Mouse (Mus musculus): ENCODE results near the gene Dhrs11. TPM values are rescaled to one million over a fixed set of nuclear protein-coding genes. Genes with fewer than 3 reads are reported as not detected.

The Dhrs11 gene
- polyA plus RNA-seq, 1 experiment from 2014 or later: 13.2 TPM

DNA sequence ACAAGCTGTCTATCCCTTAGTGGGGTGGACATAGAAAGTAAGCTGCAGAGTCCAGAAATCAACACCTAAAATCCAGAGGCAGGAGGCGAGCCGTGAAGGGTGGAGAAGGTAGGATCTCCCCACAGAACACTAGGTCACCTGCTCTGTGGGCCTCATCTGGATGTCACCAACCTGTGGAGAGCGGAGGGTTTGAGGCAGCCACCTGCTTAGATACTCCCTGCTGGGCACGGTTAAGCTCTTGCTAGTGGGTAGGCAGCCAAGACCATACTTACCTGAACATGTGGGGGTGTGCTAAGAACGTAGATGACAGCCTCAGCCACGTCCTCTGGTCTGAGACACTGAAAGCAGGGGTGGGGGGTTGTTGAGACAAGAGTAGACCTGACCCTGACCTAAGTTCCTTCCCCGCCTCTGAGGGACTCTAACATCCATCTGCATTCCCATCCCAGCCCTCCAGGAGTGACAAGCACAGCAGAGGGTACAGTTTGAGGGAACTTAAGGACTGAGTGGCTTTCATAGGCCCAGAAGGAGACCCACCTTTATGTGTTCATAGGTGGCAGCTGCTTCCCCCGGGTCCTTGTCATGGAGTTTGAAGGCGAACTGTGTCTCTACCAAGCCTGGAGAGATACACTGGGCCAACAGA, 7.5 kb downstream of the Dhrs11 start:
- no peak for ATAC-seq (ENCODE audit: low FRiP score, low read depth)
- Histone ChIP-seq H3K27me3 (no peaks in the 10 kb centered on the region), H3K9me3 (no peaks in the 10 kb centered on the region), H3K4me1 (peaks cover 15% of the 10 kb centered on the region; the same call in 1 of the 2 replicates), H3K27ac (no peak overlapping the region), H3K4me3 (no peak overlapping the region), H3K36me3 (peaks cover 12% of the 10 kb centered on the region), H3K4me2 (replicated peaks) (no peak overlapping the region), H3K9ac (no peak overlapping the region)
- 78% methylated on average over 9 of the region's 9 CpGs for WGBS

DNA sequence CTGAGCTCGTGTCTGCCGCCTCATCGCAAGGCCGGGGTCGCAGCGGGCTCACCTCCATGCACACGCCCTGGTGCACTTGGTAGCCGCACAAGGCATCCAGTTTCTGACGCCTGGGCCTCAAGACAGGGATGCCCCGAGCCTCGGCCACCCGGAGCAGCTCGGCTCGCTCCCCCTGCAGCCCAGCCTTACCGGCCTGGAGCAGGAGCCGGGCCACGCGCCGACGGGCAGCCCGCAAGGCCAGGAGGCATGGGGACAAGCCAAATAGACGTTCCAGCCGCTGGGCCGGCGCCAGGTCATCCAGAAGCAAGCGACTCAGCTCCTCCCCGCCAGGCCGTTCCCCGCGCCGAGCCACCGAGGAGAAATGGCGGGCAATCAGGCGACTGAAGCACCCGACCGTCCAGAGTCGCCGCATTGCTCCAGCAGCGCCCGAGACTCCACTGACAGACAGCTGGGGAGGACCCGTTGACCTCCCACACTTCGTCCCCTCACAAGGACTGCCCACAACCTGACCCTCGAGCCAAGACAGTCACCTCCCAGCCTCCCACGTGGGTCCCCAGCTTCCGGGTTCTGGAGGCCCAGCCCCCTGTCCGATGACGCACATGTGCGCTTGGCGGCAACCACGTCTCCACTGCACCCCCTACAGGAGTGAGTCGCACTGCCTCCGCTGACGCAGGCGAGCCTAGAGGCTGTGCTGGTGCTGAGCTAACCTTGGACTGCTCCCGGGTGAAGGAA, 9.7 kb downstream of the Dhrs11 start, which contains the start of gene Mrm1:
Gene Mrm1, minus strand, starts transcription at position 555 of the 732 bp plus-strand sequence.
- Histone ChIP-seq H3K36me3 (peaks cover 12% of the 10 kb centered on the region), H3K4me1 (peaks cover 12% of the 10 kb centered on the region; the same call in 1 of the 2 replicates), H3K4me3 (peak within 1 kb of the TSS; percentile 75), H3K9ac (peak within 1 kb of the TSS; percentile 75), H3K27me3 (no peaks in the 10 kb centered on the region), H3K27ac (peak within 1 kb of the TSS; percentile 70; the same call in 1 of the 2 replicates), H3K9me3 (no peaks in the 10 kb centered on the region), H3K4me2 (replicated peaks) (peak within 1 kb of the TSS; percentile 99)
- under 1% methylated on average over 55 of the region's 55 CpGs for WGBS
- peak; percentile 87 for ATAC-seq (ENCODE audit: low FRiP score, low read depth)

DNA sequence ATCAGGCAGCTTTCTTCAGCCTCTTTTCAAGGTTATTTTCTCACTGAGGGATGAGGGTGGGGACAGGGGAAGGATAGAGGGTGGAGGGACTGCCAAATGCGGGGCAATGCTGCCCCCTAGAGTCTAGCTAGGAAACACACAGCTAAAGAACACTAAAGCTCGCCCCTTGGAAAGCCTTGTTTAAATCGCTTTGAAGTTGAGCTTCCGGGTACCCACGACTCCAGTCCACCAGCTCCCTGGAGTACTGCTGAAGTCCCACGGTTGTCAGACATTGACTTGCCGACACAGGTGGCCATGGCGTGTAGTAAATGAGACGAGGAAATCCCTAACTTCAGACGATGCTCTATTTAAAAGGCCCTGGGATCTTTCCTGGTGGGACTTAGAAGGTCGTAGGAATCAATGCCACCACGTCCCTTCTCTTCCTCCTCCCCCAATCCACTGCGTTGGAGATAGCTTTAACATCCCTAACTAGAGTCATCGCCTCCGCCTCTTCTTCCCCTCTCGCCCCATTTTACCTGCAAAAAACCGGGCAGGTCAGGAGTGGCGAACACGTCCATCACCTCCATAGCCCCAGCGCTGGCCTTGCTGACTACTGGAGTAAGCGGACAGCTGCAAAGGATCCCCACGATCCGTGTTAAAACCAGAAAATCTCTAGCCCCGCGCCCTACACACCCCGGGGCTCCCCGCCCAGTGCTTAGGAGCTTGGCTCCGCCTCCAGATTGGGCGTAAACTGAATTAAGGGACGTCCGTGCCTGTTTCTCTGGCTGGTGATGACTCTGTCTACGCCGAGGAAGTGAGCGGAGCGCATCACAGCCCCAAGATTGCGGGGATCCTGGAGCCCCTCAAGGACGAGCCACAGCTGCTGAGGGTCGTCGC, 10.5 kb downstream of the Dhrs11 start:
- Histone ChIP-seq H3K4me2 (replicated peaks) (peak overlapping the region; percentile 99), H3K9me3 (no peaks in the 10 kb centered on the region), H3K9ac (peak overlapping the region; percentile 75), H3K4me3 (peak overlapping the region; percentile 75), H3K4me1 (peaks cover 12% of the 10 kb centered on the region; the same call in 1 of the 2 replicates), H3K27ac (peak overlapping the region; percentile 70; the same call in 1 of the 2 replicates), H3K36me3 (peaks cover 12% of the 10 kb centered on the region), H3K27me3 (no peaks in the 10 kb centered on the region)
- WGBS: 0% methylated on average over 39 of the region's 39 CpGs
- ATAC-seq (ENCODE audit: low FRiP score, low read depth): peak; percentile 66

DNA sequence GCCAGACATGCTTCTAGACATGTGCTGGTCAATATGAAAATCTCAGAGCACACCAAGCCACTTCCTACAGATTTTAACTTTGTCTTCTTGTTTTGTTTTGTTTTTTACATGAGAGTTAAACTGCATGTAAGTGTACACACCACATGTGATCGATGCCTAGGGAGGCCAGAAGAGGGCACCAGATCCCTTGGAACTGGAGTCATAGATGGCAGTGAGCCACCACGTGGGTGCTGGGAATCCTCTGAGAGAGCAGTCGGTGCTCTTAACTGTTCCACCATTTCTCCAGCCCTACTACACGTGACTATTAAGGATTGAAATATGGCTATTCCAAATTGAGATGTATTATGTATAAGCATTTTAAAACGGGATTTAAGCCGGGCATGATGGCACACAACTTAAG, 11.4 kb downstream of the Dhrs11 start:
- Histone ChIP-seq H3K9me3 (no peaks in the 10 kb centered on the region), H3K4me1 (peaks cover 12% of the 10 kb centered on the region; the same call in 1 of the 2 replicates), H3K9ac (no peak overlapping the region), H3K36me3 (peaks cover 9% of the 10 kb centered on the region), H3K4me2 (replicated peaks) (no peak overlapping the region), H3K4me3 (no peak overlapping the region), H3K27me3 (no peaks in the 10 kb centered on the region), H3K27ac (no peak overlapping the region)
- 82% methylated on average over 6 of the region's 6 CpGs for WGBS
- no peak for ATAC-seq (ENCODE audit: low FRiP score, low read depth)

DNA sequence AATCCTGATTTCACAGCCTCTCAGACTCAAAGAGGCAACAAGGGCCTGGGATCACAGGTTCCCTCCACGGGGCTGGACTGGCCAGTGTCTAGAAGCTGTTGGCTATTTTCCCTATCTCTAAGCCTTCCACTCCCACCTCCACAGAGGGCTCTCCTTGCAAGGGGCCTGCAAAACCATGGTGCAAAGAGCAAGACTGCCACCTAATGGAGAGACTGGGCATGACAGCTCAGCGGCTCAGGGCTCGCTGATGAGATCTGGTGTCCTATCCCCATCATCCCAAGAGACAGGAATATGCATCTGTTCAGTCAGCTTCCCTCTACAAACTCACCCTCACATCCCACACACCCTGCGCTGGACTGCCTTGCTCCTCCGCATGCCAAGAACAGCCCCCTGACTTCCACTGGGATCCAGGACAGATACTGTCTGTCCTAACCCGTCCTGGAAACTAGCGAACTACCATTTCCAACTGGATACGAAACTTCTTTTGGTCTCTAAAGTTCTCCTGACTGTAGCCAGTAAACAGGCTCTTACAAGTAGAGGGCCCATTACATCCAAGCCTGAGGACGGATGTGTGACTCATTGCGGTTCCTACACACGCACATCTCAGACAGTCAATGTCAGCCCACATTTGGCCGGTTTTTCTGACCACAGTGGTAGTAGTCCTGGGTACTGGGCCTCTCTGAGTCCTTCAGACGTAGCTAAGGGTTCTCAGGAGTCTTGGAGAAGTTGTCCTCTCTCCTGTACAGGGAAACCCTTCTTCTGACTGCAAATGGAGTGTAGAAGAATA, 14.9 kb downstream of the Dhrs11 start:
- H3K9ac ChIP-seq: no peak overlapping the region
- no peaks in the 10 kb centered on the region for H3K27me3 ChIP-seq
- 0 out of 2 replicates have a peak, but pooled peaks cover 8% of the 10 kb centered on the region for H3K4me1 ChIP-seq
- H3K36me3 ChIP-seq: no peaks in the 10 kb centered on the region
- H3K4me2 ChIP-seq (replicated peaks): no peak overlapping the region
- ATAC-seq (ENCODE audit: low FRiP score, low read depth): no peak
- no peak overlapping the region for H3K4me3 ChIP-seq
- 52% methylated on average over 13 of the region's 13 CpGs for WGBS
- no peaks in the 10 kb centered on the region for H3K9me3 ChIP-seq
- H3K27ac ChIP-seq: no peak overlapping the region

DNA sequence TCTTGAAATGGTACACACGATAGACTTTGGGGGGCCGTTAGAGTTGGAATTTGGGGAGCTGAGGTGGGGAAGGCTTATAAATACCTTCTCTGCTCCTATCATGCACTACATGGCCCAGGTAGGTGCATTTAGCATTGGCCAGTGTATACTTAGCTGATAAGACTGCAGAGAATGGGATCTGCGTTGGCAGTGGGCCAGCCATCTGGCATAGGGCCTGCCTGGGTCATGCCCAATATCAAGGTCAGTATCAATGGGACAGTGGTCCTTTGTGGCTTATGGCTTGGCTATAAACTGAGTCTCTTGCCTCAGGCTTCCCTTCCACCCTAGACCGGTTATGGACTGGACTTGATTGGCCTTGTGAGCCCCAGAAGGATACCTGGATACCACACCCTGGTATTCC, 24.4 kb downstream of the Dhrs11 start:
- H3K9me3 ChIP-seq: no peaks in the 10 kb centered on the region
- H3K9ac ChIP-seq: no peak overlapping the region
- H3K27me3 ChIP-seq: no peaks in the 10 kb centered on the region
- no peak for ATAC-seq (ENCODE audit: low FRiP score, low read depth)
- H3K4me2 ChIP-seq (replicated peaks): no peak overlapping the region
- no peaks in the 10 kb centered on the region for H3K36me3 ChIP-seq
- H3K4me3 ChIP-seq: no peak overlapping the region
- no peak overlapping the region for H3K27ac ChIP-seq
- WGBS: 84% methylated on average over 4 of the region's 4 CpGs
- H3K4me1 ChIP-seq: no peaks in the 10 kb centered on the region

DNA sequence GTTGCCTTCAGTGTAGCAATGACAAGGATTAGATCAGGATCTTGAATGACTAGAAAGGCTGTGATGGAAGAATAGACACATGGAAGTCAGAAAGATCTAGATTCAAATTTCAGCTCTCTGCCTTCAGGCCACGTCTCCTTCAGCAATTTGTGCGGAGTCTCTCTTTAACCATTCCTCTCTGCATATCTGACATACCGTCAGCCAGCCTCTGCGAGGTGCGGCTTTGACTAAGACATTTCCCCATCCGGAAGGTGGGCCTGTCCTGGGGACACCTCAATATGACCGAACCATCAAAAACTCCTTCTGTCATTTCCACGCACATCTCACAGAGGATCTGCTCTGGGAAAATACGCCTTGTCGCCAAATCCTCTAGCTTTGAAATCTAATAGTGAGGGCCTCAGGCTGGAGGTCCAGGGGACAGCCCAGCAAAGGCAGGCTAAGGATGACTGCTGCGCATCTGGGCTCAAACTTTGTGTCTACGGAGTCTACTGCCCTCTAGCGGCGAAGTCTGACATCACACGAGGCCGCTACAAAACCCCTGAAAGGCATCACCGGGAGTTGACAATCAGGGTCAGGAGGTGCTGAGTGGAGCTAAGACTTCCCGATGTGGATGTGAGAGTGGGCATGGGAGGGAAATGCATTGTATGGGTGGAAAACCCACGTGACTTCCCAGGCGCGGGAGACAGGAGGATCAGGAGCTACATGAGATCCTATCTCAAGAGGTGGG, 31.0 kb downstream of the Dhrs11 start:
- 20% methylated on average over 21 of the region's 21 CpGs for WGBS
- H3K27ac ChIP-seq: no peak overlapping the region
- H3K9me3 ChIP-seq: no peaks in the 10 kb centered on the region
- no peak overlapping the region for H3K9ac ChIP-seq
- no peak for ATAC-seq (ENCODE audit: low FRiP score, low read depth)
- peaks cover 14% of the 10 kb centered on the region; the same call in 1 of the 2 replicates for H3K27me3 ChIP-seq
- no peak overlapping the region for H3K4me2 ChIP-seq (replicated peaks)
- no peaks in the 10 kb centered on the region for H3K36me3 ChIP-seq
- no peak overlapping the region for H3K4me3 ChIP-seq
- H3K4me1 ChIP-seq: no peaks in the 10 kb centered on the region

DNA sequence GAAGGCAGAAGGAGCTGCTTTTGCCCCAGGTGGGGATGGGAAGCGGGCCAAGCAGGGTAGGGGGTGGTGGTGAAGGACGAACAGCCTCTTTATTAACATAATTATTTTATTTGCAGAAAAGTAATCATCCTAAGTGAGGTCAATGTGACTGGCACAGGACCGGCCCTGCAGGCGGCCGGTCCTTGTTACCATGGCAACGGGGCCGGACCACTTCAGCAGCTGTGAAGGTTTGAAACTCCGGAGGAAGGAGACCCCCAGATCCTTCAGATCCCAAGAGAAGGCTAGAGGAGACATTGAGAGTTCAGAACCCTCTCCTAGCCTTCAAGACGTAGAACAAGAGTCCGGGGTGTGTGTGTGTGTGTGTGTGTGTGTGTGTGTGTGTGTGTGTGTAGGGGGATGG, 31.8 kb downstream of the Dhrs11 start:
- Histone ChIP-seq H3K4me1 (no peaks in the 10 kb centered on the region), H3K4me3 (no peak overlapping the region), H3K4me2 (replicated peaks) (no peak overlapping the region), H3K9me3 (no peaks in the 10 kb centered on the region), H3K27ac (no peak overlapping the region), H3K36me3 (no peaks in the 10 kb centered on the region), H3K27me3 (peaks cover 14% of the 10 kb centered on the region; the same call in 1 of the 2 replicates), H3K9ac (no peak overlapping the region)
- ATAC-seq (ENCODE audit: low FRiP score, low read depth): no peak
- 33% methylated on average over 10 of the region's 10 CpGs for WGBS

DNA sequence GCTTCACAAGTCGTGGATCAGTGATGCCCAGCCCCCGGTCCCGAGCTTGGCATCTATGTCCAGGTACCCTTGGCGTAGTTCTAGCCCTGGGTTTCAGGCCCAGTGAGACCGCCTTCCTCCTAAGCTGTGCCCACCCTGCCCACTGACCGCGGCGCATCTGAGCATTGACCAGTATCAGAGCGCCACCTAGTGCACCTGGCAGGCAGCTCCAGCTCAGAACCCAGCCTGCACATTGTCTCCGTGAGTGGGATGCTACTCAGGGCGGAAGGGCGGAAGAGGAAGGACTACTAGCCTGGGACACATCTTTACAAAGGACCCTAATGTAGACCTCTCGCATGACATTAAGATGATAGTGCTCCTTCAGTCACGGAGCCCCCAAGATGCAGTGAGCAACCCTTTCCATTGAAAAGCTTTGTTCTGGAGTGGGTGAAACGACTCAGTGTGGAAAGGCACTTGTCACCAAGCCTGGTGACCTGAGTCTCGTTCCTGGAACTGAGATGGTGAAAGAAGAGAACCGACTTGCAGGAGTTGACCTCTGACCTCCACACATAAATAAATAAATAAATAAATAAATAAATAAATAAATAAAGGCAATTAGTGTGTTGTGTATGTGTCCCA, 34.2 kb downstream of the Dhrs11 start:
- Histone ChIP-seq H3K27ac (no peak overlapping the region), H3K27me3 (peaks cover 14% of the 10 kb centered on the region; the same call in 1 of the 2 replicates), H3K4me2 (replicated peaks) (peak overlapping the region; percentile 56), H3K4me3 (peak overlapping the region; percentile 26), H3K9ac (no peak overlapping the region), H3K9me3 (no peaks in the 10 kb centered on the region), H3K36me3 (no peaks in the 10 kb centered on the region), H3K4me1 (no peaks in the 10 kb centered on the region)
- 10% methylated on average over 17 of the region's 17 CpGs for WGBS
- peak; percentile 79 for ATAC-seq (ENCODE audit: low FRiP score, low read depth)

DNA sequence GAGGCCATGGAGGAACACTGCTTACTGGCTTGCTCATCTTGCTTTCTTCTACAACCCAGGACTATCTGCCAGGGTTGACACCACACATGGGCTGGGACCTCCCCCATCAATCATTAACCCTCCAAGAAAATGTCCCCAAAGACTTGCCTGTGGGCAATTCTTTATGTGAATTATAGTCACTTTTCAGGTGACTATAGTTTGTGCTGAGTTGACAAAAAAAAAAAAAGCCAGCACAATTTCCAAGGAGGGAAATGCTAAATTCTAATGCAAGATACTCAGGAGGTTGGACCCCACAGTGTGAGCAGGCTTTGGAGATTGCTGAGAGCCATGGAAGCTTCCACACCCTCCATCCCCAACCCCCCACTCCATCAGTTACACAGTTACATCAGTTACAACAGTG, 35.2 kb downstream of the Dhrs11 start:
- no peaks in the 10 kb centered on the region for H3K9me3 ChIP-seq
- H3K4me1 ChIP-seq: no peaks in the 10 kb centered on the region
- H3K4me2 ChIP-seq (replicated peaks): no peak overlapping the region
- no peak overlapping the region for H3K27ac ChIP-seq
- ATAC-seq (ENCODE audit: low FRiP score, low read depth): no peak
- peaks cover 14% of the 10 kb centered on the region; the same call in 1 of the 2 replicates for H3K27me3 ChIP-seq
- H3K4me3 ChIP-seq: no peak overlapping the region
- no peak overlapping the region for H3K9ac ChIP-seq
- H3K36me3 ChIP-seq: no peaks in the 10 kb centered on the region
